Mouse (Mus musculus) A20 (cell line): ENCODE measurements around the gene Isy1.

Source experiments
- DNase-seq: peaks from one replicate; pipeline ENCODE4 v3.0.0-alpha.2; 2011; ENCODE audit warnings: low read depth, low spot score

Gene Isy1

DNA sequence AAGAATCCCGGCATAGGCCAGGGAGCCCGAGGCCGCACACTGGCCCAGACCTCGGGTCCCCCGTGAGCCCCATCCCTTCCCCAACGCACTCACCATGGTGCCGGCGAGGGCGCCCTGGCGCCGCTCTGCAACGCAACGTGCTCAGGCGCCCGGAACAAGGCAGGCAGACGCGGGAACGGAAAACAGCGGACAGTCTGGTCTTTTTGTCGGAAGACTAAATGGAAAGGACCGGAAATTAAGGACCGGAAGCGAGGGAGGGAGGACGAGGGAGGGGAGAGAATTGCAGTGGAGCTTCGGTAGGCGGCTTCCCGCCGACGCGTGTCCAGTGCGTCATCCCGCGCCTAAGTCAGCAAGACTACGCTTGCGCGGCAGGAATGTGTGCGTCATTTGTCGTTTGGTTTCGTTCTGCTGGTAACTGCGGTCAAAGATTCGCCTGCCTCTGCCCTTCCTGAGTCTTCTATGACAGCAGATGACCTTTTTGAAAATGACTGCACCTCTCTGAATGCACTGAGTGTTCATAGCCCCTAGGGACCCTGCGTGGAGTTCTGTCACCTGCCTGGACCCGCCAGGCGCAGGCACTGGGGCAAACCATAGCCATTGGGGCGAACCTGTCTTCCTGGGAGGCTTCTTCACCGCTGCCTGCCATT is at the start of gene Isy1:
Isy1 (minus strand) TSS at position 248 of the 647 bp plus-strand sequence.
- peak; percentile 97 for DNase-seq

DNA sequence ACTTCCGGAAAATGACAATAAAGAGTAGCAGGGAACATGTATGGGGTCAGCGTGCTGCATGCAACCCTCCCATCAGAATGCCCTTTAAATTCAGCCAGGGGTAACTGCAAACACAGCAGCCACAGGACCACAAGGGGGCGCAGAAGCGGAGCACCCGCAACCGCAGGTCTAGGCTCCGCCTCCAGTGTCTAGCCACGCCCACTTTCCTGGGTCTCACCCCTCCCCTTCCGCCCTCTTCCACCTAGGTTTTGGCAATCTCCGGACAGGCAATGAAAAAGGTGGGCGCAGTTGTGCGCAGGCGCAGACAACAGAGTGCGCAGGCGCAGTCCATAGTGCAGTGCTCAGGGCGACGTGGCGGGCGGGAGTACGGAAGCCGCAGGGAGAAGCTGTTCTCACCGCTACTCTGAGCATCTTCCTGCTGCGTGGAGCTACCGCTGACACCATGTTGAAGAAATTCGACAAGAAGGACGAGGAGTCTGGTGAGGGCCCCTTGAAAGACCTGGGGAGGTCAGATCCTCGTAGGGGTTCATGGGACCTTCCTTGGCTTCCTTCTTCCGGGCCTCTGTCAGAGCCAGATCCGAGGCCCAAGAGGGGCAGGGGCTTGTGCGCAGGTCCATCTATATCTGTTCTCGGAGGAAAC is 49.1 kb upstream of the Isy1 start, which contains the start of gene Copg1:
Copg1 (plus strand) TSS at position 221 of the 640 bp plus-strand sequence.
- DNase-seq, result peak; percentile 99

DNA sequence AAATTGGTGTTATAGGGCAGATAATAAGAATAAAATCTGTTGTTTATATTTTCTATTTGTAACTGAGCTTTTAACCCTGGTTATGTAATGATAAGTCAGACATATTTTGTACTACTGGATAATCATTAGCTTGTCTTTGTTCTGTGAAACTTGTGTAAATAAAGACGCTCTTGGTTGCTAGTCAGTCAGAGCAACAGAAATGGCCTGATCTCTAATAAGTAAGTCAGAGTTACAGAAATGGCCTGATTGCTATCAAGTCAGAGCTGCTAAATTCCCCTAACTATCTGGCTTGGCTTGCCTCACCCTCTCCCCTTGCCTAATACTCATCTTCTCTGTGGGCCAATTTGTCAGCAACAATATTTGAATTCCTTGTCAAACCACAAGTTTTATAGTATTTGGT is 48.1 kb upstream of the Isy1 start:
- no peak for DNase-seq

DNA sequence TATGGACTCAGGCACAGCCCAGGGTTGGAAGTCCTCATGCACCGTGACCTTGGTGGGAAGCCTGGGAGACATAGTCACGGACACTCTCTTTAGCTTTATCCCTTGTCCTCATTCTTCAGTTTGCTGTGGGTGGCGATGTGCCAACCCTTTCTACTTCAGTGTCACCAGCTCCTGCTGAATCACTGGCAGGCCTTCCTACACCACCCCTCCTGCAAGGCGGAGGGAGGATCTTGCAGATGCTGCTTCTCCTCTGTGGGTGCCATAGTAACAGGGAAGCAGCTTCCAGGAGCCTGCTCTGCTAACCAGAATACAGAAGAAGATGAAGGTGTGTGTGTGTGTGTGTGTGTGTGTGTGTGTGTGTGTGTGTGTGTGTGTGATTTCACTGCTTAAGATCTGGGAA is 44.2 kb upstream of the Isy1 start:
- DNase-seq, result no peak

DNA sequence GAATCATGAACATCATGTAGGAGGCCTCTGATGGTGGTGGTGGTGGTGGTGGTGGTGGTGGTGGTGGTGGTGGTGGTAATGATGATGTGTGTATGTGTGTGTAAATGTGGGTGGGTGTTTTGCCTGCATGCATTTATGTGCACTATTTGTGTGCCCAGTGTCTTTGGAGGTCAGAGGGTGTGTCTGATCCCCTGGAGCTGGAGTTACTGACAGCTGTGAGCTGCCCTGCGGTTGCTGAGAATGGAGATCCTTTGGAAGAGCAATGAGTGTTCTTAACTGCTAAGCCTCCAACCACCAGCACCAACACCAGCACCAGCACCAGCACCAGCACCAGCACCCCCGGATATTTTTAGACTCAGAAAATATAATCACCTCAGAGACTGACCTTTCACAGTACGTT is 43.6 kb upstream of the Isy1 start:
- no peak for DNase-seq

DNA sequence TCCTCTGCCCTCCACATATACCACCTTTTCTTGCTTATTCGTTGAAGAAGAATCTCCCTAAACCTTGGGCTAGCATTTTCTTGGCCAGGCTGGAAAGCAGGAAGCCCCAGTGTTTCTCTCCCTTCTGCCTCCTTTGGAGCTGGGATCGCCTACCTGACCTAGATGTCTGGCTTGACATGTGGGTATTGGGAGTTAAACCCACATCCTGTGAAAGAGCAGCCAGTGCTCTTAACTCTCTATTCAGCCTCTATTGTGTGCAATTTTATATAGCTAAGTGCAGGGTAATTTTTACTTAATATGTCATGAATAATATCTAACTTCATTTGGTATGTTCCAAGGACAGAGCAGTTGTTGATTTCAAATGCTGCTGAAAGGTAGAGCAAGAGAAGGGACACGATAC is 41.0 kb upstream of the Isy1 start:
- DNase-seq, result no peak

DNA sequence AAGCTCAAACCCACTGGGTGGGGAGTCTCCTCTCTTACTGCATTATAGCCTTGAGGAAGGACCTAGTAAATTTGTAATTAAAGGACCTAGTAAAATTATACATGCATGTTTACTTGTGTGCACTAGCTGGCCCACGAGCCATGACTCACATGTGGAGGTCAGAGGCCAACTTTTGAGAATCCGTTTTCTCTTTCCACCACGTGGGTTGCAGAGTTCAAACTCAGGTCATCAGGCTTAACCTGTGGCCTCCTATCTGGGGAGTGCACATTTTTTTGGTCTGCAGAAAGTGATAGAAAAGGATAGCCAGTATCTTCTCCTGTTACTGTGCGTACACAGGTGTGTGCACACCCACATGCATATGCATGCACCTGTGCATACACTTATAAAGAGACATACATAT is 40.4 kb upstream of the Isy1 start:
- no peak for DNase-seq

DNA sequence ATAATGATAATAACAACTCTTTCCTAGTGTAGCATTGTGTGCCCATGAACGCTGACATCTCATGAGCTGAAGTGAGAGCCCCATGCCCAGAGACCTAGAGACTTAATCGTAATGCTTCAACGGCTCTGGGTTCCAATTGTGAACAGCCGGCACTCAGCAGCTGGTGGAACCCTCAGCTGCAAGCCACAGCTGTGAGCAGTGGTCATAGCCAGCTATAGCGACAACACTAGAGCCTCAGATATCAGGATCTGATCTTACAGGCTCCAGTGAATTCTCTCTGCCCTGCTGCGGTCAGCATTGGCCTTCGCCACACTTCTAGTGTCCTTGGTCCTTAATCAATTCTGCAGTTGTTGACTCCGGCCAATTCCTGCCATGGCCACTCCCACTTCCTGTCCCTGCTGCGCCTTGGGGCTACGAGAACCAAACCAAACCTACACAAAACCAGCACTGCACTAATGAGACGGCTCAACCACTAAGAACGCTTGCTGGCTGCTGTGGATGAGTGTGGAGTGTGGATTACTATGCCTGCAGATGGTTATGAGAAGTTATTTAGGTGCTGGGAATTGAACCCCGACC is 37.6 kb upstream of the Isy1 start:
- peak; percentile 48 for DNase-seq

DNA sequence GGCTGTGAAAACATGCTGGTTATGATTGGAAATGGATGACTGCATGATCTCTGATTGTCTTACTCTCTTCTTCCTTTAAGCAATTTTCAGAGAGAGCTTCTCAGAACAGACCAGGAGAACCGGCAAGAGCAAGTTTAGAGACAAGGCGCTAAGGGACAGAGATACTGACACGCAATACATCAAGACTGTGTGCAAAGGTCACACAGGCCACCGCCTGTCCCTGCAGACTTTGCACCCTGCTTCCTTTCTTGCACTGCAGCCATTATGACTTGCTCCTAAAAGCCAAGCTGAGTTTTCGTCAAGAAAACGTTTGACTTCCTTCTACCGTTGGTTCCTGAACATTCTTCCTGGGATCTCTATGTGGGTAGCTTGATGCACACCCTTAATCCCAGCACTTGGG is 37.0 kb upstream of the Isy1 start:
- no peak for DNase-seq

DNA sequence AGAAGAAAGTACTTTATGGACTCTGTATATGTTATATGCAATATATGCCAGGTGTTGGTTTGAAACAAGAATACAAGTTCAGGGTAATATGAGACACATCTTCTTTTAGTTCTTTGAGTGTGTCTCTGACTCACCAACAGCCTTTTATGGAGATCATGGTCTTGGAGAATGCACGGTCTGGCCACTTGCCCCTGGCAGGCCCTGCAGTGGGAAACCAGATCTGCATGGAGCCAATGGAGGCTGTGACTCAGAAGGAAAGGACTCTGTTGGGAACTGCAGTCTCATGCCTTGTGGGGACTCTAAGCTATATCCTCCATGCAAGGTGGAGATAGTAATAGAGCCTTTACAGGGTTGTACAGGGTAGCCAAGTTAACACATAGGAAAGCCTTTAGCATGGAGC is 36.5 kb upstream of the Isy1 start:
- no peak for DNase-seq

DNA sequence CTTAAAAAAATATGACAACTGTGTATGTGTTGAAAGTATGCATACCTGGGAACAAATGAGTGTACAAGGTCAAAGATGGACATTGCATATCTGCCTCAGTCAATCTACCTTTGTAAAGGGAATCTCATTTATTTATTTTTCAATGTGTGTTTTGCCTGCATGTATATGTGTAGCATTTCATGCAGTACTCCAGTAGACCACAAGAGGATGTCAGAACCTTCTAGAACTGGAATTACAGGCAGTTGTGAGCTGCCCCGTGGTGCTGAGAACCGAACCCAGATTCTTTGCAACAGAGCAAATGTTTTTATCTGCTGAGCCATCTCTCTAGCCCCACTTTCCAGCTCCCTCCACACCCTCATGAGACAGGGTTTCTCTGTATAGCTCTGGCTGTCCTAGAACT is 35.4 kb upstream of the Isy1 start:
- no peak for DNase-seq

DNA sequence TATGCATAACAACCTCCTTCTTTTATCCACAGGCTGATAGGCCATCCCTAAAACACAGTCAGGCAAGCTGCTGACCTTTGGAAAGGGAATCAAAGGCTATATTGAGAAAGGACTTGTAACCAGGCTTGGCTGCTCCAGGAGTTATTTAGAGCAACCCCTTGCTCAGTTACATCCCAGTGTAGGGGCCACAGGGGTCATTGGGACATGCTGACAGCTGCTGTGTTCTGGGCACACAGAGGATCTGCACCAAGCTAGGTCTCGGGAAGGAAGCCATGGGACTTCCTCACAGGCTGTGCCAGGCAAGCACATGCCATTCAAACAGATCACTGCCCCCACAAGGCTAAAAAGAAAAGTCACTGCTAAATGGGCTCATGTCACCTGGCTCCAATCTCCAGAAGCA is 34.5 kb upstream of the Isy1 start:
- DNase-seq, result no peak

DNA sequence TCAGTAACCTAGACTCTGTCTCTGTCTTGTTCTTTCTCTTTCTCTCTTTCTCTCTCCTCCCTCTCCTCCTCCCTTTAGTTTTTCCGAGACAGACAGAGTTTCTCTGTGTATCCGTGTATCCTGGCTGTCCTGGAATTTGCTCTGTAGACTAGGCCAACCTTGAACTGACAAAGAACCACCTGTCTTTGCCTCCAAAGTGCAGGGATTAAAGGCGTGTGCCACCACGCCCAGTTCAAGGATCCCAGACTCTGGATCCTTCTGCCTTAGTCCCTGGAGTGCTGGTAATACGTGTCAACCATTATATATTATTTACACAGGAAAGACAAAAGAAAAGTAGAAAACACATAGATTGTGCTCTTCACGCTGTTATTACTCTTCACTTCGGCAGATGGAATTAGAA is 32.6 kb upstream of the Isy1 start:
- DNase-seq, result no peak

DNA sequence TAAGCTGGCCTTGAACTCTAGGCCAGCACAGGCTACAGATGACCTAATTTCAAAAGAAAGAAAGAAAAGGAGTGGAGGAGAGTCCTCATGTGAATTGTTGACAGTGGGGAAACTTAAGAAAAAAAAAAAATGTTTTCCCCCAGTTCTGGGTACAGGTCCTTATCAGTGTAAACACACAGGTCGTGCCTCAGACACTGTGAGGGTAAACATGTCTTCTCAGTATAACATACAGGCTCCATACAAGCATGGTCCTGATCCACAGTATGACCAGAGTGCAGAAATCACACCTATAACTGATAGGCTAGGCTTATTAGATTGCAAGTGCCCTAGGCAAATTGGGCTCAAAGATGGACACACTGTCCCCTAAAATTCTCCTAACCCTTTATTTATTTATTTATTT is 31.8 kb upstream of the Isy1 start:
- DNase-seq, result no peak

DNA sequence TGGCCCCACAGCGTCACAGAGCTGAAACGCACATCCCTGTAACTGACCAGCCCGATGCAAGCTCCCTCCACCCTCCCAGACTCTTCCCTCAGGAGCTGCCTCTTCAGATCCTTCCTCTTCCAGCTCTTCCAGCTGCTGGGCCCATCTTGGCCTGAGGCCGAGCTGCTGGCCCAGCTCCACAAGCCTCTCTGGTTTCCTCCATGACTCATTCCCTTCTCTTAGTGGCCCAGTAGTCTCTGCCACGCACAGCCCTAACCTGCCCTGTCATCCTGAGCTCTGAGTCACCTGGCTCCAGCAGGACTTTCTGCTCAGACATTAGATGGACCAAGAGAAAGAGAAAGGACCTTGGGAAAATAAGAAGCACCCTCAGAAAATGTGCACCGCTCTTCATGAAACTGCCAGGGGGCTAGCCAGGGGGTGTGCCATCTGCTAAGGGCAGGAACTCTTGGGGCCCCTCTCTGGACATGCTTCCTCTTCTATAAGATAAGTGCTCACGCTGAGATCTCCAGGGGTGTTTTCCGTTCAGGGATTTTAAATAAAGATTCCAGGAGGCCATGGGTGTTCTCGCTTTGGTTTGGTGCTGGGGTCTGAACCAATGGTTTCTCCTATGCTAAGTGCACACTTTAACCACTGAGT is 30.4 kb upstream of the Isy1 start:
- no peak for DNase-seq

DNA sequence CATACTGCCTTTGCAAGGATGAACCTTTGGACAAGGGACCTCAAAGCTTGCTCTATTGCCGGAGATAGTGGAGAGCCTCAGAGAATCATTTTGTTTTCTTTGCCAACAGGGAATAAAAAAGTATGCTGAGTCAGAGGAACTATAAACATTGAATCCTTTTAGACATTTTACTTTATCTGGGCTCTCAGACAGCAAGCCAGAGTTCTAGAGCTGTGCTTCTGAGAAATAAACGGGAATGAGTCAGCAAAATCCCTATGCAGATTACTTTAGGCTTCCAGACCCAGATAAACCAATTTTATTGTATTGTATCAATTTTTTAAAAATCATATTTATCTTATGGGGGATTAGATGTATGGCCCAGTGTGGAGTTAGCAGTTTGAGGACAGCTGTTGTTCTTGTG is 28.7 kb upstream of the Isy1 start:
- no peak for DNase-seq

DNA sequence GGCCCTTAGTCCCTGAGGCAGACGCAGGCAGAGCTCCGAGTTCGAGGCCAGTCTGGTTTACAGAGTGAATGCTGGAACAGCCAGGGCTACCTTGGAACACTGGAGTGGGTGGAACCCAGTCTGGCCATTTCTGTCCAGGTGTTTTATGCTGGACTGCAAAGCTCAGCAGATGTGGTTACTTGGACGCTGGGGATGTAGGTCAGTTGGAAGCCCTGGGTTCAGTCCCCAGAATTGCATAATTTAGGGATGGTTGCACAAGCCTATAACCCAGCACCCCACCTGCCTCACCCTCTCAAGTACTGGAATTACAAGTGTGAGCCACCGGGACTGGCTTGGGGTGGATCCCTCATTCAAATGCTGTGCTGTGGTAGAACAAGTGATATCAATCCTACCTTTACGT is 27.6 kb upstream of the Isy1 start:
- DNase-seq, result no peak

DNA sequence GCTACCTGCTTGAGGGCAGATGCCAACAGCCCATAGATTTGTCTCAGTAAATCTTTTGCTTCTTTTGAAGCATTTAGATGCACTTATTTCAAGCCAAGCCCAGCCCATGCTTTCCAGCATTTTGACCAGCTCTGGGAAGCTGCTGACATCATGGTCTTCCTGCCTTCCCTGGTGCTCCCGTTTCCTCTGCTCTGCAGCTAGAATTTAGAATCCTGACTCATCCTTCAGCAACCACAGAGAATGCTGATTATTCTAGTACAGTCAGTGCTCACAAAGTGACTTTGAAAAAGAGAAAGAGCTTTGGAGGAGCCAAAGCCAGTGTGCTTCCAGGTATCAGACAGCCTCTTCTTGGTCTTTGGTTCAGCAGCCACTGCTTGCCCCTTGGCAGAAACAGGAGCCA is 18.5 kb upstream of the Isy1 start:
- DNase-seq, result no peak

DNA sequence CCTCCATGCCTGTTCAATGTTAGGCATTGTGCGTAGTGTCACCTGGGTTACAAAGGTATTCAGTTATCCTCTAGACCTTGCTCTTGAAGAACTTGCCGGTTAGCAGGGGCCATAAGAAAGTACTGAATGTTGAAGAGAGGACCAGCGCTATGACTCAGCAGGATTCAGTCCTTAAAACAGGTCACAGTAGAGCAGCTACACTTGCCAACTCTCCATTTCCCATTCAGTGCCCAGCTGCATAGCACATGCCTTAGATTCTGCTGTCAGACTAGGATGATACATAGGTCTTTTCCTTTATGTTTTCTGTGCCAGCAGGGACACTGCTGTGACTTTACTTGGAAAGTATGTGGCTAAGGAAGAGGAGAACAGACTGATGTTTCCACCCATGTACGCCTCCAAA is 14.8 kb upstream of the Isy1 start:
- DNase-seq, result peak; percentile 47

DNA sequence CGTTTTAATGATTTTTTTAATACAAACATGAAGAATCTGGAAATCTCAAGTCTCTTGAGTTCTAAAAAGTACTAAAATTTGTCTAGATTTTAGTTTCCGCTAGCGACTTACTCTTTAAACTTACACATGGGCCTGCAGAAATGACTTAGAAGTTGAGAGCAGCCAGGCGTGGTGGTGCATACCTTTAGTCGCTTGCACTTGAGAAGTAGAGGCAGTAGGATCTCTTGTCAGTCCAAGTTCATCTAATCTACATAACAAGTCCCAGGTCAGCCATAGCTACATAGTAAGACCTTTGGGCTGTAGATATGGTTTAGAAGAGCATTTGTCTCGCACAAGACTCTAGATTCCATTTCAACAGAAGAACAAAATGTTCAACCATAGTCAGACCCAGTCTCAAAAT is 13.3 kb upstream of the Isy1 start:
- peak; percentile 46 for DNase-seq

DNA sequence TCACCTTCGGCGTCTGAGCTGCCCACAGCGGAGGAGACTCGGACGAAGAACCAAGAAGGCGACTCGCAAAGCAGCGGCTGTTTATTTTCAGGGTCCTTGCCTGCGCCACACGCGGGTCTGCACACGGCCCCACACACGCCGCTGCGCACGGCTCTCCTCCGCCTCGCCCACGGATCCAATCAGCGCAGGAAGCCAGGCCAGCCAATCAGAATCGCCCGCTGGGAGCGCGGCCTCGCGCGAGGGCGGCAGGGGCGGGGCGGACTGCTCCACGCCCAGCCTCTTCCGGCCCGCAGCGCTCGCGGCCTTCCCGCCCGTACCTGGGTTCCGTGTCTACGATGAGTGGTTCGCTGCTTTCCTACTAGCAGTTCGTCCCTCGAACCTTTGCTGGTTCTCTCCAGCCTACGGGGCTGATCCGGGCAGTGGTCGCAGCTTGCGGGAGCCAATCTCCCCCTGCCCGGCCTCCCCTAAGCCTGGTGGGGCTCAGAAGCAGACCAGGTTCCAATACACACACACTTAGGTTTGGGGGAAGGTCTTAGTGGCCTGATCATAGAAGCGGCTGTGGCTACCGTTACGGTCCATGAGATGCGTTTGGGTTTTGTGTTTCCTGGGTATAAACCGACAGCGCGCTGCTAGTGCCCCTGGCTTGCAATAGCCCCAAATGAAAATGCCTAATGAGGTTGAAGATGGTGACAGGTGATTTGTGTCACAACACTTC is 12.5 kb upstream of the Isy1 start, which contains the start of gene Cnbp:
Cnbp (minus strand) TSS at position 207 of the 715 bp plus-strand sequence.
- DNase-seq, result peak; percentile 97
